In genomic region chr5:103898310-103898709, GRCm38 (mm10) we compare ENCODE assay signal across 18 mouse cellular contexts. TPM values are rescaled to one million over a fixed set of nuclear protein-coding genes. Genes with fewer than 3 reads are reported as not detected.
DNase-seq lines count a peak whose midpoint lies in the region; ATAC-seq and TF ChIP-seq lines count a peak whose summit lies in the region.
"Had no signal": no experiment of that assay in that cellular context is flagged by ENCODE, and none has a peak within 500 bp of the region (broad histone marks: within the 10 kb centered on the region; RNA-seq: fewer than 3 reads in every experiment).

No protein-coding gene starts in this region.

- H3K27ac ChIP-seq in midbrain, embryonic 10.5 days (replicated peaks) = peak overlapping the region; percentile 57; the same call in 1 of the 2 replicates
- H3K27ac ChIP-seq in midbrain, embryonic 16.5 days (ENCODE audit: low read length) = no peak overlapping the region
- H3K27ac ChIP-seq in forebrain, embryonic 16.5 days (ENCODE audit: low read length) = no peak overlapping the region
- H3K27ac ChIP-seq: embryonic facial prominence, embryonic 13.5 days; forebrain, embryonic 12.5 days; hindbrain, embryonic 10.5 days; hindbrain, embryonic 14.5 days had no signal

- peaks cover 13% of the 10 kb centered on the region for H3K4me1 ChIP-seq in midbrain, embryonic 10.5 days
- no peaks in the 10 kb centered on the region for H3K4me1 ChIP-seq in midbrain, embryonic 16.5 days (ENCODE audit: control insufficient read depth, insufficient read depth, low read length)
- H3K4me1 ChIP-seq in forebrain, embryonic 16.5 days (replicated peaks; ENCODE audit: control insufficient read depth, insufficient read depth, low read length) = no peaks in the 10 kb centered on the region
- H3K4me1 ChIP-seq: embryonic facial prominence, embryonic 13.5 days; heart, embryonic 12.5 days had no signal

- DNase-seq in midbrain, embryonic 10.5 days (ENCODE audit: low spot score) = no peak
- DNase-seq in R1 (ENCODE audit: low read depth, low spot score) = peak; percentile 45
- peak; percentile 54 for DNase-seq in brain, embryonic 14.5 days (ENCODE audit: low read depth)
- peak; percentile 12 for DNase-seq in lung, postnatal 25 days (ENCODE audit: low spot score)
- no peak for DNase-seq in c-Kit-positive CD71-positive TER-119-positive erythroid progenitor cells, embryonic 14.5 days (ENCODE audit: low spot score)
- no peak for DNase-seq in adrenal gland, adult 18-20 months (ENCODE audit: low spot score in 2 of 2)
- DNase-seq: adrenal gland, postnatal 10 days; cerebellum, adult 18-20 months; cerebellum, adult 9-11 months; cerebellum, postnatal 36 days; gastrocnemius, postnatal 14 days had no signal

- H3K9me3 ChIP-seq in midbrain, embryonic 10.5 days (replicated peaks) = no peaks in the 10 kb centered on the region
- no peaks in the 10 kb centered on the region for H3K9me3 ChIP-seq in midbrain, embryonic 16.5 days (replicated peaks; ENCODE audit: control insufficient read depth, low read length, poor library complexity, severe bottlenecking)
- H3K9me3 ChIP-seq in forebrain, embryonic 16.5 days (ENCODE audit: control insufficient read depth, low read length) = no peaks in the 10 kb centered on the region
- H3K9me3 ChIP-seq: embryonic facial prominence, embryonic 13.5 days; forebrain, embryonic 12.5 days; heart, embryonic 12.5 days; hindbrain, embryonic 10.5 days had no signal

- H3K9ac ChIP-seq in midbrain, embryonic 16.5 days (ENCODE audit: low read depth, low read length) = no peak overlapping the region
- H3K9ac ChIP-seq in forebrain, embryonic 16.5 days (replicated peaks; ENCODE audit: low read depth, low read length) = no peak overlapping the region
- H3K9ac ChIP-seq: embryonic facial prominence, embryonic 13.5 days; forebrain, embryonic 12.5 days; heart, embryonic 12.5 days; hindbrain, embryonic 14.5 days had no signal

- no peak overlapping the region for H3K4me3 ChIP-seq in midbrain, embryonic 10.5 days
- no peak overlapping the region for H3K4me3 ChIP-seq in midbrain, embryonic 16.5 days (ENCODE audit: low read depth, low read length)
- no peak overlapping the region for H3K4me3 ChIP-seq in forebrain, embryonic 16.5 days (replicated peaks; ENCODE audit: low read length)
- H3K4me3 ChIP-seq: embryonic facial prominence, embryonic 13.5 days; forebrain, embryonic 12.5 days; heart, embryonic 12.5 days; hindbrain, embryonic 10.5 days had no signal

- no peak for ATAC-seq in midbrain, embryonic 16.5 days
- no peak for ATAC-seq in forebrain, embryonic 16.5 days

- no peaks in the 10 kb centered on the region for H3K36me3 ChIP-seq in midbrain, embryonic 10.5 days
- no peaks in the 10 kb centered on the region for H3K36me3 ChIP-seq in midbrain, embryonic 16.5 days (ENCODE audit: control insufficient read depth, insufficient read depth, low read length)
- H3K36me3 ChIP-seq in forebrain, embryonic 16.5 days (ENCODE audit: control insufficient read depth, insufficient read depth) = no peaks in the 10 kb centered on the region
- H3K36me3 ChIP-seq: embryonic facial prominence, embryonic 13.5 days; forebrain, embryonic 12.5 days; heart, embryonic 12.5 days; hindbrain, embryonic 10.5 days had no signal

- TF ChIP-seq CTCF in brain, embryonic 14.5 days (IDR thresholded peaks at IDR 0.05; ENCODE audit: borderline replicate concordance, extremely low read depth, insufficient read depth, insufficient read length) = no peak

- no peak overlapping the region for H3K4me2 ChIP-seq in midbrain, embryonic 16.5 days (ENCODE audit: low read length)
- no peak overlapping the region for H3K4me2 ChIP-seq in forebrain, embryonic 16.5 days (ENCODE audit: low read length)
- H3K4me2 ChIP-seq: embryonic facial prominence, embryonic 13.5 days; forebrain, embryonic 12.5 days; heart, embryonic 12.5 days; hindbrain, embryonic 14.5 days had no signal

- no peak for TF ChIP-seq POLR2A in brain, embryonic 14.5 days (IDR thresholded peaks at IDR 0.05; ENCODE audit: borderline replicate concordance, extremely low read depth, insufficient read depth, insufficient read length, poor library complexity, severe bottlenecking)

- no peaks in the 10 kb centered on the region for H3K27me3 ChIP-seq in midbrain, embryonic 10.5 days (ENCODE audit: low read depth, poor library complexity, severe bottlenecking)
- no peaks in the 10 kb centered on the region for H3K27me3 ChIP-seq in midbrain, embryonic 16.5 days (ENCODE audit: control insufficient read depth, insufficient read depth, low read depth, low read length)
- H3K27me3 ChIP-seq in forebrain, embryonic 16.5 days (replicated peaks; ENCODE audit: control insufficient read depth, insufficient read depth, low read length) = no peaks in the 10 kb centered on the region
- H3K27me3 ChIP-seq: embryonic facial prominence, embryonic 13.5 days; forebrain, embryonic 12.5 days; heart, embryonic 12.5 days had no signal

- WGBS in midbrain, embryonic 10.5 days = 11% methylated on average over 1 of the region's 1 CpGs
- WGBS in midbrain, embryonic 16.5 days = 4% methylated on average over 1 of the region's 1 CpGs
- whole genome bisulfite sequencing in forebrain, embryonic 16.5 days = 17% methylated on average over 1 of the region's 1 CpGs

RNA-seq across cellular contexts. Expression of gene Klhl8, which starts 12.7 kb away (rescaled TPM):
- 11.5 TPM in 2 replicates for polyA plus RNA-seq in midbrain, embryonic 10.5 days (2016; fragmentation: Nextera tagmentation; extraction: Ambion mirVana)
- 49.6 and 49.7 TPM in 2 replicates for polyA plus RNA-seq in midbrain, embryonic 16.5 days (2015; fragmentation: Nextera tagmentation; extraction: Ambion mirVana)
- polyA plus RNA-seq in brain, embryonic 14.5 days (2012; rRNA removed) = 34.3 and 35.6 TPM in 2 replicates
- total RNA-seq in adrenal gland, adult 18-20 months (2021) = 10 to 100 TPM; 13.6 to 20.2 TPM
- 48.8 and 53.4 TPM in 2 replicates for polyA plus RNA-seq in forebrain, embryonic 16.5 days (2015; fragmentation: Nextera tagmentation; extraction: Ambion mirVana)

Comparison
In these comparisons a context has a peak if more than half of its experiments do, and no peak if none do; other contexts are left out.
1. DNase-seq: peak in R1 (single experiment), brain, embryonic 14.5 days (single experiment) and lung, postnatal 25 days (single experiment); none in midbrain, embryonic 10.5 days (single experiment), c-Kit-positive CD71-positive TER-119-positive erythroid progenitor cells, embryonic 14.5 days (single experiment) and adrenal gland, adult 18-20 months (0 of 2).